Mouse (Mus musculus) frontal cortex, adult (tissue): ENCODE measurements around the gene Rnf224.

Experiments used
- ATAC-seq: cut with Nextera tagmentation; 2 replicates; pipeline ENCODE4 v1.9.2; 2017; ENCODE audit warnings: mild to moderate bottlenecking, moderate library complexity, mixed read lengths; ENCODE audit not compliant: low TSS enrichment

Gene Rnf224

GRCm38 (mm10) chr2:25195211-25196156, 41.1 kb downstream of the Rnf224 start:
- ATAC-seq = no peak

GRCm38 (mm10) chr2:25194486-25195171, 42.0 kb downstream of the Rnf224 start:
- ATAC-seq = no peak

GRCm38 (mm10) chr2:25194006-25194405, 42.6 kb downstream of the Rnf224 start:
- ATAC-seq = no peak

GRCm38 (mm10) chr2:25193330-25193770, 43.2 kb downstream of the Rnf224 start:
- ATAC-seq = peak; percentile 95

GRCm38 (mm10) chr2:25187841-25188240, 48.7 kb downstream of the Rnf224 start:
- ATAC-seq = no peak

- no peak for ATAC-seq
Measured at GRCm38 (mm10) chr2:25186575-25186930, 50.0 kb downstream of the Rnf224 start.

- ATAC-seq = peak; percentile 42; the same call in 1 of the 2 replicates
Measured at GRCm38 (mm10) chr2:25185625-25186574, 50.7 kb downstream of the Rnf224 start.

GRCm38 (mm10) chr2:25184496-25184895, 52.1 kb downstream of the Rnf224 start:
- no peak for ATAC-seq
